Mouse (Mus musculus): ENCODE measurements at regions not wholly inside any gene's neighbourhood (a gene's known extent, or its start where the extent isn't known, plus 50 kb on each side); places are given as distances from the start of the nearest gene placed in this dataset.
"Not testable (repeated sequence)": the region's sequence is repeated elsewhere in the genome, so short reads cannot be mapped to it uniquely, and the experiment has no call there.

- DNase-seq (ENCODE audit: low spot score in 2 of 2): no peak
- intact Hi-C loops (cut with DNase I): no loop called here
These were observed 140.0 kb downstream of the Lyplal1 start for GRCm38 (mm10) chr1:185977075-185977474.

- DNase-seq (ENCODE audit: low spot score in 2 of 2): no peak
These were observed 127.7 kb downstream of the Lyplal1 start for GRCm38 (mm10) chr1:185989432-185989831.

GRCm38 (mm10) chr1:186000066-186000465, 117.0 kb downstream of the Lyplal1 start:
- intact Hi-C loops (cut with DNase I); DNase-seq (ENCODE audit: low spot score in 2 of 2): not testable (repeated sequence)

More at GRCm38 (mm10) chr1:185989432-185989831, 127.7 kb downstream of the Lyplal1 start:
- intact Hi-C loops (cut with DNase I): no loop called here

GRCm38 (mm10) chr1:186013413-186013812, 103.7 kb downstream of the Lyplal1 start:
- intact Hi-C loops (cut with DNase I): no loop called here
- DNase-seq (ENCODE audit: low spot score in 2 of 2): no peak

GRCm38 (mm10) chr1:186014166-186014565, 102.9 kb downstream of the Lyplal1 start:
- intact Hi-C loops (cut with DNase I): no loop called here
- DNase-seq (ENCODE audit: low spot score in 2 of 2): no peak

- DNase-seq (ENCODE audit: low spot score in 2 of 2): no peak
- intact Hi-C loops (cut with DNase I): no loop called here
These were observed 101.1 kb downstream of the Lyplal1 start for GRCm38 (mm10) chr1:186015831-186016561.

GRCm38 (mm10) chr1:186017547-186017946, 99.6 kb downstream of the Lyplal1 start:
- no peak for DNase-seq (ENCODE audit: low spot score in 2 of 2)
- intact Hi-C loops (cut with DNase I): no loop called here

- intact Hi-C loops (cut with DNase I): no loop called here
- DNase-seq (ENCODE audit: low spot score in 2 of 2): no peak
These were observed 97.6 kb downstream of the Lyplal1 start for GRCm38 (mm10) chr1:186019511-186019910.

GRCm38 (mm10) chr1:186031951-186032350, 85.2 kb downstream of the Lyplal1 start:
- intact Hi-C loops (cut with DNase I): no loop called here
- DNase-seq (ENCODE audit: low spot score in 2 of 2): no peak

- DNase-seq (ENCODE audit: low spot score in 2 of 2): no peak
- intact Hi-C loops (cut with DNase I): no loop called here
These were observed 82.7 kb downstream of the Lyplal1 start for GRCm38 (mm10) chr1:186034443-186034842.

Data from left cerebral cortex, postnatal 25 days (tissue).